Mouse (Mus musculus) lung, postnatal 0 days (tissue): ENCODE data around the gene Nelfcd.

Experiments used
- CTCF ChIP-seq: IDR thresholded peaks from 2 replicates; pipeline ENCODE4 v1.5.1; 2016; ENCODE audit warnings: antibody characterized with exemption, mild to moderate bottlenecking
- EP300 ChIP-seq: IDR thresholded peaks from 2 replicates; pipeline ENCODE4 v1.6.1; 2016; ENCODE audit warnings: antibody characterized with exemption, mild to moderate bottlenecking, control low read depth

- TF ChIP-seq CTCF (no peak), EP300 (no peak)
Observed at GRCm38 (mm10) chr2:174428996-174429591, 13.5 kb downstream of the Nelfcd start.
